Mouse (Mus musculus): ENCODE results near the gene Leng1. TPM values are rescaled to one million over a fixed set of nuclear protein-coding genes. Genes with fewer than 3 reads are reported as not detected.
"Not testable (repeated sequence)": the region's sequence is repeated elsewhere in the genome, so short reads cannot be mapped to it uniquely, and the experiment has no call there.

Gene Leng1
- polyA plus RNA-seq, 1 experiment from 2014 or later: 17.8 TPM

GRCm38 (mm10) chr7:3703879-3704441 lies 38.3 kb upstream of the Leng1 start, which contains the start of gene Rps9:
Gene Rps9 (plus strand): TSS chr7:3703993.
- under 1% methylated on average over 42 of the region's 42 CpGs for WGBS
- peak; percentile 94 for DNase-seq (ENCODE audit: low spot score)
- peak within 1 kb of the TSS; percentile 96 for H3K27ac ChIP-seq (replicated peaks)
- H3K9me3 ChIP-seq: no peaks in the 10 kb centered on the region
- H3K4me3 ChIP-seq: peak within 1 kb of the TSS; percentile 87
- H3K4me1 ChIP-seq: peaks cover 13% of the 10 kb centered on the region
- peaks cover 71% of the 10 kb centered on the region for H3K36me3 ChIP-seq (replicated peaks)
- no peaks in the 10 kb centered on the region for H3K27me3 ChIP-seq (replicated peaks; ENCODE audit: low read depth, poor library complexity, severe bottlenecking)

DNA sequence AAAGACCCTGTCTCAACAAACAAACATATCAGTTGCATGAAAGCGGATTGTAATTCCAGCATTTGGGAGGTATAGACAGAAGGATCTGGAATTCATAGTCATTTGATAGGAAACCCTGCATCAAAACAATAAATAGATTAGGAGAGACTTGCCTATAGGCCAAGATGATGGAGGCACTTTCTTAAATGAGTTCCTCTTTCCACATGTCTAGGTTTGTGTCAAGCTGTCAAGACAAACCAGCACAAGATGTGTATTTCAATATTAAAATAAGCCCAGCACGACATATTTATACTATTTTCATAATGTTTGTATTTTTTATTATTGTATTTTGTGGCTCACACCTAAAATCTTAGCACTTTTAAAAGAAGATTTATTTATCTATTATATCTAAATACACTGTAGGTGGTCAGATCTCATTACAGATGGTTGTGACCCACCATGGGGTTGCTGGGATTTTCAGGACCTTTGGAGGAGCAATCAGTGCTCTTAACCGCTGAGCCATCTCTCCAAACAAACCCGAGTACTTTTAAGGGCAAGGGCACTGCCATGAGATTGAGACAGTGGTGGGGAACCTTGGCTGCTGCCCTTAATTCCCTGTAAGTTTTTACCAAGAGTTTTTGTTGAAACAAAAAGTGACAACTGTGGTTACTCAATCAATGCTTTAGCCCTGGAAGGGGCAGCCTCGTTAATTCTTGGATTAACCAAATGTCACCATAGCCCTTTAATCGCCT lies 37.7 kb upstream of the Leng1 start:
- no peaks in the 10 kb centered on the region for H3K9me3 ChIP-seq
- H3K36me3 ChIP-seq (replicated peaks): peaks cover 77% of the 10 kb centered on the region
- H3K27ac ChIP-seq (replicated peaks): peak overlapping the region; percentile 96
- H3K4me3 ChIP-seq: peak overlapping the region; percentile 87
- H3K4me1 ChIP-seq: peaks cover 13% of the 10 kb centered on the region
- no peaks in the 10 kb centered on the region for H3K27me3 ChIP-seq (replicated peaks; ENCODE audit: low read depth, poor library complexity, severe bottlenecking)
- 19% methylated on average over 6 of the region's 6 CpGs for WGBS
- no peak for DNase-seq (ENCODE audit: low spot score)

DNA sequence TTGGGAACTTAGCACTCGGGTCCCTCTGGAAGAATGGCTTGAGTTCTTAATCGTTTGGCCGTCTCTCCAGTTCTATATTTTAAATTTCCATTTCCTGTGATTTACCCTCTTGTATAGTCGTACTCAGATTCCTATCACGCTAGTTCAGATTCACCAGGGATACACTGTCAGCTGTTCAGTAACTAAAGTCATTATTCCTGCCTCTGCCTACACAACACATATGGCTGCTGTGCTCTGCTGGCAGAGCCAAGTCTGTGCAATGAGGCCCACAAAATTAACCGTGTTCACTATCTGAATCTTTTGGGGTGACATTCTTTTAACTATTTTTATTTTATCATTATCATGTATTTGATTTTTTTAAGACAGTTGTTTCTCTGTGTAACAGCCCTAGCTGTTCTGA lies 32.8 kb upstream of the Leng1 start:
- no peak overlapping the region for H3K4me3 ChIP-seq
- no peak overlapping the region for H3K27ac ChIP-seq (replicated peaks)
- no peaks in the 10 kb centered on the region for H3K27me3 ChIP-seq (replicated peaks; ENCODE audit: low read depth, poor library complexity, severe bottlenecking)
- no peak for DNase-seq (ENCODE audit: low spot score)
- H3K9me3 ChIP-seq: no peaks in the 10 kb centered on the region
- H3K36me3 ChIP-seq (replicated peaks): peaks cover 65% of the 10 kb centered on the region
- WGBS: 96% methylated on average over 6 of the region's 6 CpGs
- H3K4me1 ChIP-seq: peaks cover 12% of the 10 kb centered on the region

DNA sequence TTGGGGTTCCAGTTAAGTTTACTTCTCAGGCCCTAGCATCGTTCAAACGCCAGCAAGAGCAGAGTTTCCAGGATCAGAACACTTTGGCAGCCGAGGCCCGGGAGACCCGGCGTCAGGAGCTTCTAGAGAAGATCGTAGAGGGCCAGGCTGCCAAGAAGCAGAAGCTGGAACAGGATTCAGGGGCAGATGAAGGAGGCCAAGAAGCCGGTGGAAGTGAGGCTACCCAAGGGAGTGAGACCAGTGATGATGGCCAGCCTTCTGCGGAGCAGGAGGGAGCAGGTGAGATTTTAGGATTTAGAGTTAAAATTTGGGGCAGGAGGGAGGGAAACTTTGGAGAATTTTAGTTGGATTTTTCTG lies 29.3 kb upstream of the Leng1 start:
- H3K4me1 ChIP-seq: peaks cover 25% of the 10 kb centered on the region
- peaks cover 56% of the 10 kb centered on the region for H3K36me3 ChIP-seq (replicated peaks)
- H3K27ac ChIP-seq (replicated peaks): peak overlapping the region; percentile 95
- H3K4me3 ChIP-seq: peak overlapping the region; percentile 85
- DNase-seq (ENCODE audit: low spot score): peak; percentile 21
- H3K27me3 ChIP-seq (replicated peaks; ENCODE audit: low read depth, poor library complexity, severe bottlenecking); H3K9me3 ChIP-seq: not testable (repeated sequence)
- WGBS: 11% methylated on average over 9 of the region's 9 CpGs

DNA sequence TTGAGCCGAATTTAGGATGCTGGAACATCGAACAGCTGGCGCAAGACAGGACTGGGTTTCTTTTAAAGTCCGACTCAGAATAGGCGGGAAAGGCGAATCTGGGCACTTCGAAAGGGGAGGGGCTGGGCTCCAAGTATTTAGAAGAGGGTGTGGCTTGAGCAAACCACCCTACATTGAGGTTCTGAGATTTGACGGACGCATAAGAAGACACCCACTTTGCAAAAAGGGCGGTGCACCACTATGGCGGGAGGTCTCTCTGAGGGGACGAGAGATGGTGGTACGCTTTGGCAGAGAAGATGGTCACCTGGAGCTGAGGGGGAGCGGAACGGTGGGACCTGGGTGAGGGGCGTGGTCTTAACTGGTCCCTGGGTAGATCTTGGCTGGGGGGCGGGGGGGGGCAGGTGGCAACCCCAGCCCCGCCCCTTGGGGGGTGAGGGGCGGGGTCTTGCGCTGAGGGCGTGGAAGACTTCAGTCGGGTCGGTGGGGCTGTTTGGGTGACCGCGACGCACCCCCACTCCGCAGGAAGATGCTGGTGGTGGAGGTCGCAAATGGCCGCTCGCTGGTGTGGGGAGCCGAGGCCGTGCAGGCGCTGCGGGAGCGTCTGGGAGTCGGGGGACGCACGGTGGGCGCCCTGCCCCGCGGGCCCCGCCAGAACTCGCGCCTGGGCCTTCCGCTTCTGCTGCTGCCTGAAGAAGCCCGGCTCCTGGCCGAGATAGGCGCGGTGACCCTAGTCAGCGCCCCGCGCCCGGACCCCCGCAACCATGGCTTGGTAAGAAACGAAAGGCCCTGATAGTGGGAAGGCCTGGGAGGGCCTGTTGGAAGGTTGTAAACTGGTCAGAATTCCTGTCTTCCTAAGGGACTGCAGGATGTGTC lies 28.7 kb upstream of the Leng1 start:
- WGBS: 1% methylated on average over 55 of the region's 55 CpGs
- H3K4me3 ChIP-seq: peak overlapping the region; percentile 85
- peaks cover 25% of the 10 kb centered on the region for H3K4me1 ChIP-seq
- peak; percentile 84 for DNase-seq (ENCODE audit: low spot score)
- peaks cover 52% of the 10 kb centered on the region for H3K36me3 ChIP-seq (replicated peaks)
- peak overlapping the region; percentile 95 for H3K27ac ChIP-seq (replicated peaks)
- H3K27me3 ChIP-seq (replicated peaks; ENCODE audit: low read depth, poor library complexity, severe bottlenecking): no peaks in the 10 kb centered on the region
- no peaks in the 10 kb centered on the region for H3K9me3 ChIP-seq

GRCm38 (mm10) chr7:3693809-3694075 lies 28.1 kb upstream of the Leng1 start:
- Histone ChIP-seq H3K27ac (replicated peaks) (peak overlapping the region; percentile 95), H3K27me3 (replicated peaks; ENCODE audit: low read depth, poor library complexity, severe bottlenecking) (no peaks in the 10 kb centered on the region), H3K4me1 (peaks cover 25% of the 10 kb centered on the region), H3K4me3 (peak overlapping the region; percentile 85), H3K9me3 (no peaks in the 10 kb centered on the region), H3K36me3 (replicated peaks) (peaks cover 50% of the 10 kb centered on the region)
- no peak for DNase-seq (ENCODE audit: low spot score)
- WGBS: under 1% methylated on average over 18 of the region's 18 CpGs

DNA sequence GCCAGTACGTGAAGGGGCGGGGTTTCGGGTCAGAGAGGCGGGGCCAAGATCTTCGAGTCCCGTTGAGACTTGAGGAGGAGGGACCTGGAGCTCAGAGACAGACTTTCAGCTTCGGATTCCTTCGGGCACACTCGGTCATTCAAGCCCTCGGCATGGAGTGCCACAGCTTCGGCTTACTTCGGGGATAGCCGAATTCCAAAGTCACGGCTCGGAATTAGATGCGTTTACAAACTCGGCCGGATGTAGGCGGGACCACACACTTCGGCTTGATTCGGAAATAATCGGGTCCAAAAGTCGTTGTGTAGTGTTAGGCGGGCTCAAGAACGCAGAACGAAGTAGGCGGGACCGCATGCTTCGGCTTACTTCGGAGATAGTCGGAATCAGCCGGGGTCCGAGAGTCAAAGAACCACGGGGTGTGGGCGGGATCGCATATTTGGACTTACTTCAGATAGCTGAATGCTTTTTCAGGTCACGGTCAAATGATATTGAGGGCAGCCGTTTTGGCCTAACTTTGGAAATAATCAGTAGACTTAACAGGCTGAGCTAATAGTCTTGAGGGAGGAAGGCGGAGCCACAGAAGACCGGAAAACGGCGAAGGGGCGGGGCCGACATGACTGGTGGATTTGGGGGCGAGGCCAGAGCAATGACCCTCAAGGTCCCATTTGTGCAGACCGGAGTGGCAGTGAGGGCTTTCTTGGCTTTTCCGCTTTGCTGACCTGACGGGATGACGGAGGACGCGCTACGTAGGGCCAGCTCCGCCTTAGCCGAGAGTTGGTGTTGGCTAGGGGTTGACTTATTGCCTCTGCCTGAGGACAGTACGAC lies 27.6 kb upstream of the Leng1 start, which contains the start of gene Mboat7:
TSS of gene Mboat7 (minus strand) at position 537 of the 822 bp plus-strand sequence.
- under 1% methylated on average over 55 of the region's 55 CpGs for WGBS
- Histone ChIP-seq H3K36me3 (replicated peaks) (peaks cover 49% of the 10 kb centered on the region), H3K4me1 (peaks cover 25% of the 10 kb centered on the region), H3K9me3 (no peaks in the 10 kb centered on the region), H3K27me3 (replicated peaks; ENCODE audit: low read depth, poor library complexity, severe bottlenecking) (no peaks in the 10 kb centered on the region), H3K27ac (replicated peaks) (peak within 1 kb of the TSS; percentile 95), H3K4me3 (peak within 1 kb of the TSS; percentile 85)
- DNase-seq (ENCODE audit: low spot score): peak; percentile 96

DNA sequence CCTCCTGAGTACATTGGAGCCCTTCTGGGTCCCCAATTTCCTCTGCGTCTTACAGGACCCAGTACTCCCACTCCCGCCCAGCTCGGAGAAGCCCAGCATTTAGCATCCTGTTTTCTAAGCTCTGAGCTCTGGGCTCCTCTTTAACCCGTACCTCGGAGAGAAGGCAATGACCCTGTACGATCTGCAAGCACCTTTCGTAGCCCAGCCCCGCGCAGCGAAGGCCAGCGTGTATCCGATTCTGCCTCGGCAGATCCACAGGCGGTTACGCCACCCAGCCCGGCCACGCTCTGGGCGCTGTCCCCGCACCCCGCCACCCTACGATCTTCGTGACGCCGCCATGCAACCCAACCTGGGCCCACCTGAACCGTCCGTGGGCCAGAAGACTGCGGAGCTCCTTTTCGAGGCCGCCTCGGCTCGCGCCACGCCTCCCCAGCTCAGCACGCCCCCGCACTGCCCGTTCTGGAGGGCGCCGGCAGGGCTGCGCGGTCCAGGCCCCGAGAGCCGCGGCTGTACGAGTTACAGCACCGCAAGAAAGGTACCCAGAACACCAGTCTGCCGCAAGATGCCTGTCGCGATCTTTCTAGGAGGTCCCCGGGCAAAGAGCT lies 26.8 kb upstream of the Leng1 start, which contains the start of gene Tsen34:
TSS of gene Tsen34 (plus strand) at position 482 of the 605 bp plus-strand sequence.
- DNase-seq (ENCODE audit: low spot score): no peak
- Histone ChIP-seq H3K9me3 (no peaks in the 10 kb centered on the region), H3K27me3 (replicated peaks; ENCODE audit: low read depth, poor library complexity, severe bottlenecking) (no peaks in the 10 kb centered on the region), H3K4me1 (peaks cover 25% of the 10 kb centered on the region), H3K36me3 (replicated peaks) (peaks cover 49% of the 10 kb centered on the region), H3K27ac (replicated peaks) (peak within 1 kb of the TSS; percentile 95), H3K4me3 (peak within 1 kb of the TSS; percentile 85)
- under 1% methylated on average over 49 of the region's 49 CpGs for WGBS

DNA sequence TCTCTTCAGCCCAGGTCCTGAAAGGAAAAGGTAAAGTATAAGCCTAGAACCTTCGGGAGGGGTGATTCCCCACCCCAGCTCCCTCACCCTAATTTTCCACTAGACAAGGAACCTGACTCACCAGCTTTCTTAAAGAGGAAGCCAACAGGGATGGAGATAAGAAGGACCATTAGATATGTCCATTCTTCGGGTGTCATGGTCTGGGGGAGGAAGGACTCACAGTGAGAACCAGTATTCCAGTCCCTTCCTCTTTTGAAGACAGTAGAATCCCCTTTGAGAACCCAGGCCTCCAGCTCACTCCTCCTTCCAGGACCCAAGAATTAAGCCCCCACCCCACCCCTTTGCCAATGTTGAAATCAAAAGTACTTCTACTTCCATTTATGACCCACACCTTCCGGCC lies 26.3 kb upstream of the Leng1 start:
- Histone ChIP-seq H3K4me3 (peak overlapping the region; percentile 85), H3K36me3 (replicated peaks) (peaks cover 49% of the 10 kb centered on the region), H3K27ac (replicated peaks) (peak overlapping the region; percentile 95), H3K27me3 (replicated peaks; ENCODE audit: low read depth, poor library complexity, severe bottlenecking) (no peaks in the 10 kb centered on the region), H3K9me3 (no peaks in the 10 kb centered on the region), H3K4me1 (peaks cover 25% of the 10 kb centered on the region)
- no peak for DNase-seq (ENCODE audit: low spot score)
- 35% methylated on average over 3 of the region's 3 CpGs for WGBS

DNA sequence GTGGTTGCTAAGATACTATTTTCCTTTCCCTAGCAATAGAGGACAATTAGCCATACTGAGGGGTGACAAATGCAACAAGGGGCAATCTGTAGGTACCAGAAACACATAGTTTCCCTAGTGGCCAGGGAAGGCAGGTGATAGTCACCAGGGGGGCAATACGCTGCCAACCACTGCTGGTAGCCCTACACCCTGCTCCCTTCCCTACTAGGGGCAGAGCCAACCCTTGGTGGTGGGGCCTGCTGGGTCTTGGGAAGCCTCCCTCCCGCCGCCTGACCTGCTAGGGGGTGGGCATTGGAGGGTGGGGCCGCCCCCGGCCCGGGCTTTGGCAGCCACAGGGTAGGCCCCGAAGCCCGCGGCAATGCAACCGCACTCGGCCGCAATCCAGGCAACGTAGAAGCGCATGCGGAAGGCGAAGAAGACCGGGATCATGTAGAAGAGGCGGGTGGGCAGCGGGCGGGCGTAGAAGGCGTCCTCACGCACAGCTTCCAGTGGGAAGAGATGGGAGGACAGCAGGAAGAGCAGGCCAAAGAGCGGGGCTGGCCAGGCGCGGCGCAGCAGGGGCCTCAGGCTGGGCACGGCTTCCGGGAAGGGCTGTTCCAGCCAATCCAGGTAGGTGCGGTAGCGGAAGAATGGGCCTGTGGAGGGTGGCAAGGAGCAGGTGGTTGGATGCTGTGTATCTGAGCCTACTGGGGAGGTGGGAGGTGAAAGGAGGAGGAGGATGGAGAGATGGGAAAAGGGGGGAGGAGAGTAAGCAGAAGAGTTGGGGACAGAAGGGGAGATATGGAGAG lies 20.0 kb upstream of the Leng1 start:
- no peak overlapping the region for H3K27ac ChIP-seq (replicated peaks)
- no peaks in the 10 kb centered on the region for H3K9me3 ChIP-seq
- peaks cover 76% of the 10 kb centered on the region for H3K36me3 ChIP-seq (replicated peaks)
- H3K27me3 ChIP-seq (replicated peaks; ENCODE audit: low read depth, poor library complexity, severe bottlenecking): no peaks in the 10 kb centered on the region
- WGBS: 81% methylated on average over 31 of the region's 31 CpGs
- no peaks in the 10 kb centered on the region; the same call in 1 of the 2 replicates for H3K4me1 ChIP-seq
- no peak for DNase-seq (ENCODE audit: low spot score)
- no peak overlapping the region for H3K4me3 ChIP-seq

GRCm38 (mm10) chr7:3684698-3685097 lies 19.1 kb upstream of the Leng1 start:
- DNase-seq (ENCODE audit: low spot score): no peak
- no peaks in the 10 kb centered on the region for H3K9me3 ChIP-seq
- 93% methylated on average over 8 of the region's 8 CpGs for WGBS
- H3K27ac ChIP-seq (replicated peaks): no peak overlapping the region
- no peaks in the 10 kb centered on the region; the same call in 1 of the 2 replicates for H3K4me1 ChIP-seq
- H3K36me3 ChIP-seq (replicated peaks): peaks cover 74% of the 10 kb centered on the region
- no peak overlapping the region for H3K4me3 ChIP-seq
- no peaks in the 10 kb centered on the region for H3K27me3 ChIP-seq (replicated peaks; ENCODE audit: low read depth, poor library complexity, severe bottlenecking)

Measured in embryonic facial prominence, embryonic 10.5 days (tissue).